Mouse (Mus musculus): ENCODE data around the gene Pnldc1. TPM values are rescaled to one million over a fixed set of nuclear protein-coding genes. Genes with fewer than 3 reads are reported as not detected.

The Pnldc1 gene
- polyA plus RNA-seq, 1 experiment from 2014 or later: 2.9 TPM

DNA sequence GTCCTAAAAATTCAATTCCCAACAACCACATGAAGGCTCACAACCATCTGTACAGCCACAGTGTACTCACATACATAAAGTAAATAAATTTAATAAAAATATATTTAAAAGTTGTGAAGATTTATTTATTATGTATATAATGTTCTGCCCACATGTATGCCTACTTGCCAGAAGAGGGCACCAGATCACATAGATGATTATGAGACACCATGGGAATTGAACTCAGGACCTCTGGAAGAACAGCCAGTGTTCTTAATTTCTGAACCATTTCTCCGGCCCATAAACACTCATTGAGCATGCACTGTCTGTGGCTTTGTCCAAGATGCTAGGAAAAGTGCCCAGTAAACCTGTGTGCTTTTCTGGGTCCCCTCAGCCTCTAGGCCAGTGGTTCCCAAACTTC, 28.8 kb downstream of the Pnldc1 start:
- no peak overlapping the region for H3K9ac ChIP-seq (replicated peaks; ENCODE audit: low read depth, low read length)
- H3K36me3 ChIP-seq (ENCODE audit: control insufficient read depth, insufficient read depth, low read length): no peaks in the 10 kb centered on the region
- WGBS: 88% methylated on average over 1 of the region's 1 CpGs

DNA sequence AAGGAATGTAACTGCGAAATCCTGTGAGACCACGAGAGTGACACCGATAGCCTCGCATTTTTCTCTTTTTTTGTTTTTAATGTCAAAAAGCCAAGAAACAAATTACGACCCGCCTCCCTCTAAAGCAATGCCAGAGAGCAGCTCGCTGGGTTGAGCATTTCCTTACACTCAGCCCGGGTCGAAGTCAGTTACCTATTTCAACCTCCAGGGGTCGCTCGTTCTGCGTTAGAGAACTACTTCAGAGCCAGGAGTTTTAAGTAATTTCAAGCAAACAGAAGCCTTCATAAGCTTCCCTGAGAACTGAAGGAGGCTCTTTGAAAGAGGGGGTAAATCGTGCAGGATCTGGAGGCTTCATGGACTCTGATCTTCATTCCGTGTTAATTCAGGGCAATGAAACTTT, 29.9 kb downstream of the Pnldc1 start:
- ATAC-seq (ENCODE audit: insufficient number of reproducible peaks, insufficient read depth, low FRiP score, low read depth): peak; percentile 84; the same call in 1 of the 2 replicates
- H3K27me3 ChIP-seq (ENCODE audit: control insufficient read depth, insufficient read depth, low read length): no peaks in the 10 kb centered on the region
- H3K9ac ChIP-seq (replicated peaks; ENCODE audit: low read depth, low read length): no peak overlapping the region
- no peaks in the 10 kb centered on the region for H3K9me3 ChIP-seq (ENCODE audit: control insufficient read depth, low read depth, low read length)
- no peaks in the 10 kb centered on the region for H3K4me1 ChIP-seq (ENCODE audit: control insufficient read depth, insufficient read depth, low read length)
- H3K4me2 ChIP-seq (replicated peaks; ENCODE audit: low read depth, low read length): peak overlapping the region; percentile 36
- no peak overlapping the region for H3K27ac ChIP-seq (ENCODE audit: low read length)
- no peak overlapping the region for H3K4me3 ChIP-seq (ENCODE audit: low read depth, low read length)
- WGBS: 4% methylated on average over 14 of the region's 14 CpGs
- H3K36me3 ChIP-seq (ENCODE audit: control insufficient read depth, insufficient read depth, low read length): no peaks in the 10 kb centered on the region

More for the DNA sequence above, 28.8 kb downstream of the Pnldc1 start:
- Histone ChIP-seq H3K4me1 (ENCODE audit: control insufficient read depth, insufficient read depth, low read length) (no peaks in the 10 kb centered on the region), H3K4me2 (replicated peaks; ENCODE audit: low read depth, low read length) (no peak overlapping the region), H3K4me3 (ENCODE audit: low read depth, low read length) (no peak overlapping the region), H3K27ac (ENCODE audit: low read length) (no peak overlapping the region), H3K27me3 (ENCODE audit: control insufficient read depth, insufficient read depth, low read length) (no peaks in the 10 kb centered on the region), H3K9me3 (ENCODE audit: control insufficient read depth, low read depth, low read length) (no peaks in the 10 kb centered on the region)
- ATAC-seq (ENCODE audit: insufficient number of reproducible peaks, insufficient read depth, low FRiP score, low read depth): no peak

DNA sequence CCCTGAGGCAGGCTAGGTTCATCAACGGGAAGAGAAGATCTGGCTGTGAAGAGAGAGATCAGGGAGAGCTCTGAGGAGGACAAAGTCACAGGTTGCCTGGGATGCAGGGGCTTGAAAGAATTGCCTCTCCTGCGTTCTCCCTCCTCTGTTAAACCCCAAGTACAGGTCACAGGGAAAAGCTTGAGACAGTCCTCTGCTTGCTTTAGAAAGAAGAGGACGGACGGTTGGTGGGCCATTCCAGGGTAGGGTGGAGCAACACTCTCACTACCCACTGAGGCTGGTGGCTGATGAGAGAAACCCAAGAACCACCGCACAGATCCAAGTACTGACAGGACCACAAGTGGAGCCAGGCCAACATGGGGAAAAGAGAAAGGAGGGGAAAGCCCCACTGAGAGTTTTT, 34.3 kb downstream of the Pnldc1 start, which contains the start of gene Mrgprh:
Mrgprh (plus strand) TSS at position 301 of the 400 bp plus-strand sequence.
- H3K27ac ChIP-seq (ENCODE audit: low read length): no peak within 1 kb of the TSS
- H3K9me3 ChIP-seq (ENCODE audit: control insufficient read depth, low read depth, low read length): no peaks in the 10 kb centered on the region
- H3K4me1 ChIP-seq (ENCODE audit: control insufficient read depth, insufficient read depth, low read length): no peaks in the 10 kb centered on the region
- no peak within 1 kb of the TSS for H3K4me3 ChIP-seq (ENCODE audit: low read depth, low read length)
- H3K9ac ChIP-seq (replicated peaks; ENCODE audit: low read depth, low read length): no peak within 1 kb of the TSS
- H3K27me3 ChIP-seq (ENCODE audit: control insufficient read depth, insufficient read depth, low read length): no peaks in the 10 kb centered on the region
- no peaks in the 10 kb centered on the region for H3K36me3 ChIP-seq (ENCODE audit: control insufficient read depth, insufficient read depth, low read length)
- ATAC-seq (ENCODE audit: insufficient number of reproducible peaks, insufficient read depth, low FRiP score, low read depth): no peak
- 77% methylated on average over 5 of the region's 5 CpGs for WGBS
- H3K4me2 ChIP-seq (replicated peaks; ENCODE audit: low read depth, low read length): no peak within 1 kb of the TSS

DNA sequence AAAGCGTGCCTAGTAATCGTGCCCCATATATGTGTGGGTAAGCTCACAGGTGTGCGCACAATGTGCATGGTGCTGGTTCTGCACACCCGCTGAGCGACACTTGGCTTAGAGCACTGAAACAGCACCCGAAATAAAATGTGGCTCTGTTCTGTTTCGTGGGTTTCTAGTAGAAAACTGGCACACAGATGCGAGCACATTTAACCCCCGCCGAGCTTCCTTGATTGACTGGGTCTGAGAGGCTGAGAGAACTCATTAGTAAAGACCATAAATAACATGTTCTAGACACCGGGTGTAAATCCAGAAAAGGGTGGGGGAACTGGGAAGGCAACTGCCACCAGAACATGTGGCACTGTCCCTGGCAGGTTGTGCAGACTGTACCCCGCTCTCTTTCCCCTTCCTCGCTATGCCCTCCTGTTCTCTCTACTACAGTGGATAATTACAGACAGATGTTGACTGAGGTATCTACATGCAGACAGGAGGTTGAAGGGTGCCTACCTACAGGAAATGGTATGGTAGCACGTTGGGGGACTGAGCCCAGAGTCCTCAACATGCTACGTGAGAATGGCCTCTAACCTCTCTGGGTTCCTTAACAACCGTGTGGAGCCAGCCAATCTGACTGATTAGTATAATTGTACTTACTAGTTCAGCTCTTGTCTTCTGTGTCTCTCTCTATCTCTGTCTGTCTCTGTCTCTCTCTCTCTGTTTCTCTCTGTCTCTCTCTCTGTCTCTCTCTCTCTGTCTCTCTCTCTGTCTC, 37.6 kb downstream of the Pnldc1 start:
- Histone ChIP-seq H3K4me3 (ENCODE audit: low read depth, low read length) (no peak overlapping the region), H3K4me2 (replicated peaks; ENCODE audit: low read depth, low read length) (no peak overlapping the region), H3K27ac (ENCODE audit: low read length) (no peak overlapping the region), H3K36me3 (ENCODE audit: control insufficient read depth, insufficient read depth, low read length) (no peaks in the 10 kb centered on the region), H3K9me3 (ENCODE audit: control insufficient read depth, low read depth, low read length) (no peaks in the 10 kb centered on the region), H3K27me3 (ENCODE audit: control insufficient read depth, insufficient read depth, low read length) (no peaks in the 10 kb centered on the region), H3K4me1 (ENCODE audit: control insufficient read depth, insufficient read depth, low read length) (peaks cover 9% of the 10 kb centered on the region; the same call in 1 of the 2 replicates), H3K9ac (replicated peaks; ENCODE audit: low read depth, low read length) (no peak overlapping the region)
- WGBS: 69% methylated on average over 16 of the region's 16 CpGs
- no peak for ATAC-seq (ENCODE audit: insufficient number of reproducible peaks, insufficient read depth, low FRiP score, low read depth)

DNA sequence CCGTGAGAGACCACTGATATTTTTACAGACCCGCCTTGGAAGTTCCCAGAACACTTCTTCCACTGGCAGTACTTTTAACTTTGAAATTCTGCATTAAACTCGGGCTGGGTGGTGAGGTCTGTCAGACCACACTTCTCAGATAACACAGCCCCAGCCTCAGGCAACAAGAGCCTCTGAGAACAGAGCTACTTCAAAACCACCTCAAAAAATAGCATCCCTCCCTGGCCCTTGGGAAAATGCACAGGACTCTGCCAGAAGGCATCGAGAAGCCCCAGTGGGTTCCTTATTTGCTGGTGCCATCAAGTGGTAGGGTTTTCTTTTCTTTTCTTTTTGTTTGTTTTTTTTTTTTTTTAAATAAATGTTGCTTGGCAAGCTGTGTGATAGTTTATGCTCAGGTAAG, 41.4 kb downstream of the Pnldc1 start:
- Histone ChIP-seq H3K4me2 (replicated peaks; ENCODE audit: low read depth, low read length) (no peak overlapping the region), H3K36me3 (ENCODE audit: control insufficient read depth, insufficient read depth, low read length) (no peaks in the 10 kb centered on the region), H3K4me3 (ENCODE audit: low read depth, low read length) (no peak overlapping the region), H3K9ac (replicated peaks; ENCODE audit: low read depth, low read length) (no peak overlapping the region), H3K27me3 (ENCODE audit: control insufficient read depth, insufficient read depth, low read length) (no peaks in the 10 kb centered on the region), H3K27ac (ENCODE audit: low read length) (no peak overlapping the region; the same call in 1 of the 2 replicates), H3K4me1 (ENCODE audit: control insufficient read depth, insufficient read depth, low read length) (peaks cover 9% of the 10 kb centered on the region; the same call in 1 of the 2 replicates), H3K9me3 (ENCODE audit: control insufficient read depth, low read depth, low read length) (no peaks in the 10 kb centered on the region)
- ATAC-seq (ENCODE audit: insufficient number of reproducible peaks, insufficient read depth, low FRiP score, low read depth): no peak
- 20% methylated on average over 4 of the region's 4 CpGs for WGBS

DNA sequence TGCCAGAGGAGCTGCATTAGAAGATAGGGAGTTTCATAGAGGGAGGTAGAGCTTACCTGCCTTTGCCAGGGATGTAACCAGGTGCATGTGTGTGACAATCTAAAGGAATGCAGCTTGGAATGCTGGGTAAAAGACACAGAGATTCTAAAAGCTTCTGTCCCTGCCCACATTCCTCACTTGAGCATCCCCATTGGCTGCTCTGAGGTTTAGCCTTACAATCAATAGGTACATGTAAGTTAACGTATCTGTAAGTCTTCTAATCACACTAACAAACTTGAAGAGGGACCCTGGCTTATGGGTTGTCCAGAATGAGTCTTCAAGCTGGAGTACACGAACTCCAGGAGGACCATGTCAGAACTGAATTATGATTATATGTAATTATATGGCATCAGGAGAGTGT, 42.0 kb downstream of the Pnldc1 start, which contains the start of gene Mas1:
Mas1 (minus strand) TSS at position 101 of the 400 bp plus-strand sequence.
- H3K36me3 ChIP-seq (ENCODE audit: control insufficient read depth, insufficient read depth, low read length): no peaks in the 10 kb centered on the region
- H3K9ac ChIP-seq (replicated peaks; ENCODE audit: low read depth, low read length): no peak within 1 kb of the TSS
- no peak within 1 kb of the TSS; the same call in 1 of the 2 replicates for H3K27ac ChIP-seq (ENCODE audit: low read length)
- 13% methylated on average over 2 of the region's 2 CpGs for whole genome bisulfite sequencing
- no peak for ATAC-seq (ENCODE audit: insufficient number of reproducible peaks, insufficient read depth, low FRiP score, low read depth)
- H3K4me3 ChIP-seq (ENCODE audit: low read depth, low read length): no peak within 1 kb of the TSS
- H3K4me2 ChIP-seq (replicated peaks; ENCODE audit: low read depth, low read length): no peak within 1 kb of the TSS
- no peaks in the 10 kb centered on the region for H3K27me3 ChIP-seq (ENCODE audit: control insufficient read depth, insufficient read depth, low read length)
- H3K4me1 ChIP-seq (ENCODE audit: control insufficient read depth, insufficient read depth, low read length): peaks cover 9% of the 10 kb centered on the region; the same call in 1 of the 2 replicates
- H3K9me3 ChIP-seq (ENCODE audit: control insufficient read depth, low read depth, low read length): no peaks in the 10 kb centered on the region

DNA sequence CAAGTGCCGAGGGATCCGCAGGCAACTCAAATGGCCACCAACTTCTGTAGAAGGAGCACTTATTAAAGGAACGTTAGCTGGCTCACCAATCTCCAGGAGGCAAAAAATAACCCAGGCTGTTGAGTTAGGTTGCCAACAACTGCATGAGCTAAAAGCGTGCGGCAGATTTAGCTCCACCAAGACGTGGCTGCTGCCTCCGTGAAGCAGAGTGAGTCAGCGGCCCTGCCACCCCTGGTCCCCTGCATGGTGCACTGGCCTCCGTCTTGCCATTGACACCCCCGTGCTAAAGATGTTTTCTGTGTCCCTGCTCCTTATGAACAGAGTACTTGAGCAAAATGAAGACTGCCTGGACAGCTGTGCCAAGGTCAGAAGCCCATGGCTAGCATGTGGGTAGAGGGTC, 43.2 kb downstream of the Pnldc1 start:
- Histone ChIP-seq H3K4me2 (replicated peaks; ENCODE audit: low read depth, low read length) (no peak overlapping the region), H3K4me1 (ENCODE audit: control insufficient read depth, insufficient read depth, low read length) (peaks cover 9% of the 10 kb centered on the region; the same call in 1 of the 2 replicates), H3K36me3 (ENCODE audit: control insufficient read depth, insufficient read depth, low read length) (no peaks in the 10 kb centered on the region), H3K9ac (replicated peaks; ENCODE audit: low read depth, low read length) (no peak overlapping the region), H3K9me3 (ENCODE audit: control insufficient read depth, low read depth, low read length) (no peaks in the 10 kb centered on the region), H3K27me3 (ENCODE audit: control insufficient read depth, insufficient read depth, low read length) (no peaks in the 10 kb centered on the region), H3K27ac (ENCODE audit: low read length) (no peak overlapping the region), H3K4me3 (ENCODE audit: low read depth, low read length) (no peak overlapping the region)
- no peak for ATAC-seq (ENCODE audit: insufficient number of reproducible peaks, insufficient read depth, low FRiP score, low read depth)
- WGBS: 81% methylated on average over 10 of the region's 10 CpGs

DNA sequence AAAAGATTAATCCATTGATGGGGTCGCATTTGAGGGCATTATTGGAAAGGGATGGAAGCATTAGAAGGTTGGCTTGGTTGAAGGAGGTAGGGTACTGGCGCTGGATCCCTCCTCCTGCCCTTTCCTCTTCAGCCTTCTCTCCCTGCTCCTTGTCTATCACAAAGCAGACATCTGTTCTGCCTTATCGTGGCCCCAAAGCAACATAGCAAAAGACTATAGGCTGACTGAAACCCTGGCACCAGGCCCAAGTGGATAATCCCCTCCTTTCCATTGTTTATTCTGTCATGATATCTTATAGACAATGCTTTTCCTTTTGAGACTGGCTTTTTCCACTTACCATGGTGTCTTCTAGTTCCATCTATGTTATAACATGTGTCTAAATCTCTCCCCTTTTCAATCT, 44.6 kb downstream of the Pnldc1 start:
- no peaks in the 10 kb centered on the region for H3K27me3 ChIP-seq (ENCODE audit: control insufficient read depth, insufficient read depth, low read length)
- H3K9ac ChIP-seq (replicated peaks; ENCODE audit: low read depth, low read length): no peak overlapping the region
- no peaks in the 10 kb centered on the region for H3K36me3 ChIP-seq (ENCODE audit: control insufficient read depth, insufficient read depth, low read length)
- no peak overlapping the region for H3K4me2 ChIP-seq (replicated peaks; ENCODE audit: low read depth, low read length)
- H3K27ac ChIP-seq (ENCODE audit: low read length): no peak overlapping the region
- ATAC-seq (ENCODE audit: insufficient number of reproducible peaks, insufficient read depth, low FRiP score, low read depth): no peak
- no peak overlapping the region for H3K4me3 ChIP-seq (ENCODE audit: low read depth, low read length)
- H3K9me3 ChIP-seq (ENCODE audit: control insufficient read depth, low read depth, low read length): no peaks in the 10 kb centered on the region
- H3K4me1 ChIP-seq (ENCODE audit: control insufficient read depth, insufficient read depth, low read length): peaks cover 9% of the 10 kb centered on the region; the same call in 1 of the 2 replicates
- 52% methylated on average over 3 of the region's 3 CpGs for WGBS

All from stomach, embryonic 14.5 days (tissue).